Comparison of ENCODE assay signal across 8 mouse cellular contexts in genomic region chr2:24367030-24367894, GRCm38 (mm10). TPM values are rescaled to one million over a fixed set of nuclear protein-coding genes. Genes with fewer than 3 reads are reported as not detected.
A peak's percentile ranks its signal among the peaks of the same experiment; 100 is the strongest.
DNase-seq lines count a peak whose midpoint lies in the region; ATAC-seq and TF ChIP-seq lines count a peak whose summit lies in the region.

TSS of gene Psd4 (plus strand) at chr2:24367580.

- no peak within 1 kb of the TSS for H3K27ac ChIP-seq in heart, postnatal 0 days (ENCODE audit: low read depth)

- TF ChIP-seq CTCF in heart, postnatal 0 days (IDR thresholded peaks at IDR 0.05; ENCODE audit: low read depth): no peak

- DNase-seq in 416B (ENCODE audit: low read depth) (peak; percentile 83), R1 (ENCODE audit: low read depth, low spot score) (peak; percentile 31)
- peak; percentile 68 for DNase-seq in heart, postnatal 0 days (ENCODE audit: low spot score)
- DNase-seq in kidney, postnatal 14 days: peak; percentile 85
- peak; percentile 87 to 91 for DNase-seq in lung, postnatal 4 days
- DNase-seq in retina, postnatal 1 day: peak; percentile 76
- peak; percentile 73 for DNase-seq in urinary bladder, postnatal 25 days (ENCODE audit: low spot score)

- H3K4me3 ChIP-seq in heart, postnatal 0 days (ENCODE audit: low read depth, low read length): peak within 1 kb of the TSS; percentile 39

- WGBS in heart, postnatal 0 days: 4% methylated on average over 46 of the region's 47 CpGs

- ATAC-seq in erythroblast, adult 5-6 weeks (replicated peaks; ENCODE audit: low FRiP score, poor library complexity, severe bottlenecking): peak; percentile 60
- peak; percentile 87 for ATAC-seq in heart, postnatal 0 days (ENCODE audit: insufficient read depth, low read depth)

- 0 out of 2 replicates have a peak within 1 kb of the TSS, but pooled peaks have one; percentile 28 for H3K9ac ChIP-seq in heart, postnatal 0 days (replicated peaks; ENCODE audit: low read depth, low read length)

- H3K4me2 ChIP-seq in heart, postnatal 0 days (ENCODE audit: low read depth, low read length): peak within 1 kb of the TSS; percentile 62

- H3K27me3 ChIP-seq in heart, postnatal 0 days (ENCODE audit: control insufficient read depth, insufficient read depth, low read length): peaks cover 8% of the 10 kb centered on the region; the same call in 1 of the 2 replicates

- no peaks in the 10 kb centered on the region for H3K9me3 ChIP-seq in heart, postnatal 0 days (replicated peaks; ENCODE audit: control insufficient read depth, low read length)

- no peak for TF ChIP-seq EP300 in heart, postnatal 0 days (IDR thresholded peaks at IDR 0.05; ENCODE audit: low read depth)

- no peaks in the 10 kb centered on the region for H3K36me3 ChIP-seq in heart, postnatal 0 days (replicated peaks; ENCODE audit: control insufficient read depth, insufficient read depth, low read length)

- no peaks in the 10 kb centered on the region; the same call in 1 of the 2 replicates for H3K4me1 ChIP-seq in heart, postnatal 0 days (ENCODE audit: control insufficient read depth, insufficient read depth)

RNA-seq across cellular contexts. Expression of gene Psd4, which starts in this region (rescaled TPM):
- 5.6 and 8.4 TPM in 2 replicates for total RNA-seq in erythroblast, adult 5-6 weeks (2015; ENCODE audit: low replicate concordance)
- total RNA-seq in erythroblast, adult 5-6 weeks (2017; ENCODE audit: low replicate concordance): 15.3 and 26.3 TPM in 2 replicates
- total RNA-seq in heart, postnatal 0 days (2014; rRNA removed; ENCODE audit: low replicate concordance): 0.99 and 1.2 TPM in 2 replicates
- 0.68 and 0.77 TPM in 2 replicates for polyA plus RNA-seq in heart, postnatal 0 days (2015; fragmentation: Nextera tagmentation; extraction: Ambion mirVana)

Comparison
In these comparisons a context has a peak if more than half of its experiments do, and no peak if none do; other contexts are left out.
1. DNase-seq: peak in every context shown above with its lines; median percentile 89 in lung, postnatal 4 days; 85 in kidney, postnatal 14 days; 83 in 416B; 76 in retina, postnatal 1 day; 73 in urinary bladder, postnatal 25 days; 68 in heart, postnatal 0 days; 31 in R1.